Mouse (Mus musculus): ENCODE results near the gene Zscan26.
"Not testable (repeated sequence)": the region's sequence is repeated elsewhere in the genome, so short reads cannot be mapped to it uniquely, and the experiment has no call there.

Zscan26 gene

DNA sequence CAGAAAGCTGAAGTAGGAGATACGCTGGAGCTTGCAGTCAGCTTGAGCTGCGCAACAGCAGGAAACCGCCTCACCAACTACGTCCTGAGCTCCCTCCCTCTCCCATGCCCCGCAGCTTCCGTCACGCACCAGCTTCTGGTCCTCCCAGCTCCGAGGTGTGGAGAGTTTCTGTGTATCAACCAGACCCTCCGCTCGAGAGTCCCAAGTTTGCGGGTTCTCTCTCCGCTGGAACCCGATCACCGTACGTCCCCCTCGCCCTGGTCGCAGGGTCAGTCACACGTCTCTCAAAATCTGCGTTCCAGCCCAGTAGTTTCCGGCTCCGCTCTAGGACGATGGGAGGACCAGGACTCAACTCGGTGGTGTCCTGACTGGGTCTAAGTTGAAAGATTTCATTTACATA lies at the start of gene Zscan26:
Zscan26 (minus strand) TSS at position 282 of the 400 bp plus-strand sequence.
- DNase-seq (ENCODE audit: low read depth, low spot score) = peak; percentile 90

DNA sequence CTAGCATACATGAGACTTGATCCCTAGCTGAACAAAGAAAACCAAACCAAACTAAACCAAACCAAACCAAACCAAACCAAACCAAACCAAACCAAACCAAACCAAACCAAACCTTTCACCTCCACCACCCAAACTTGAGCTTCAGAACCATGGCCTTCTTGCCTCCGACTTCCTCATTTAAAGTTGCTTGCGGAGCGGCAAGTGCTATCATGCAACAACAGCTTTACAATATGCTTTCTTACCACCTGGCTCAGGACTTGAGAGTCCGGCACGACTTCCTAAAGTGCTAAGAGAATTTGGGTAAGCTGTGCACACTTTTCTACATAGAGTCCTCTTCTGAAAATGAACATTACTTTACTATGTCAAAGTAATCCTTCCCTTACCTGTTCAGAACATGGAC lies 48.8 kb upstream of the Zscan26 start:
- DNase-seq (ENCODE audit: low read depth, low spot score) = no peak

DNA sequence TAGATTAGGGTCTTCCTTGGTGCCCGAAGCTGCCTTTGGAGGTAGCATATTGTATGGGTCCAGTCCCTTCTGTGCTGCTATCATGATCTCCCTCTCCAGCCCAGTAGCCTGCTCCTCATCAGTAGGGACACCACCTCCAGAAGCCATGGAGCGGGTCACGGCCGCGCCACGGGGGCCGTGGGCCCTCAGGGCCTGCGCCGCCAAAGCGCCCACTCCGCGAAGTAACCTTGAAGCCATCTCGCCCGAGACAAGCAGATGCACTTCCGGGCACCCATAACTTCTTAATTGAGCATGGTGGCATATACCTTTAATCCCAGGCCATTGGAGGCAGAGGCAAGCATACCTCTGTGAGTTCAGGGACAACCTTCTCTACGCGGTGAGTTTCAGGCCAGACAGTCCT lies 47.7 kb upstream of the Zscan26 start, which contains the start of gene Gm11273:
Gm11273 (minus strand) TSS at position 237 of the 400 bp plus-strand sequence.
- DNase-seq (ENCODE audit: low read depth, low spot score) = not testable (repeated sequence)

DNA sequence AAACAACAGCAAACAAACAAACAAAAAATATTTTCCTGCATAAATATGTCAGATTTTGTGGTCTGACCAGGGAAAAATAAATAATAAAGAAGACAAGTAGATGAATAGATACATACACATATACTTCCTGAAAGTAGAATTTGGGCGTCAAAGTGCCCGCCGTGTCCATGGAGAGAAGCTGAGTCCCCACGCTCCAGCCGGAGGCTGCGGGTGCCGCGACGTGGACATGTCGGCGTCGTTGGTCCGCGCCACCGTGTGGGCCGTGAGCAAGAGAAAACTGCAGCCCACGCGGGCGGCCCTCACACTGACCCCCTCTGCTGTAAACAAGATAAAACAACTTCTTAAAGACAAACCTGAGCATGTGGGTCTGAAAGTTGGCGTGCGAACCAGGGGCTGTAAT lies 41.5 kb upstream of the Zscan26 start, which contains the start of gene AK157302:
AK157302 (plus strand) TSS at position 144 of the 400 bp plus-strand sequence.
- peak; percentile 19 for DNase-seq (ENCODE audit: low read depth, low spot score)

DNA sequence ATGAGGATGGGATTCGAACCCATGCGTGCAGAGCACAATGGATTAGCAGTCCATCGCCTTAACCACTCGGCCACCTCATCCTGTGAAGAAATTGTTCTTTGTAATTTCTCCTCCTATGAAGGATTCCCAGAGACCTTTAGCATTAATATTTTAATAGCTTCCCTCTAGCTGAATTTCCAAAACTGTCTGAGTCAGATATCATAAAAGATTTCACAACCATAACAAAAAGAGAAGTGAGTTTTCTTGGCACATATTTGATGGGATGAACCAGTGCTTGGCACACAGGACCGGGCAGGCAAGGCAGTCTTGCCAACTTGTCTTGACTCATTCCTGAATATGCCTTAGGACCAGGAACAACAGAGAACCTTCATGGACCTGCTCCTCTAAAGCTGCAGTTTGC lies 39.3 kb upstream of the Zscan26 start:
- no peak for DNase-seq (ENCODE audit: low read depth, low spot score)

DNA sequence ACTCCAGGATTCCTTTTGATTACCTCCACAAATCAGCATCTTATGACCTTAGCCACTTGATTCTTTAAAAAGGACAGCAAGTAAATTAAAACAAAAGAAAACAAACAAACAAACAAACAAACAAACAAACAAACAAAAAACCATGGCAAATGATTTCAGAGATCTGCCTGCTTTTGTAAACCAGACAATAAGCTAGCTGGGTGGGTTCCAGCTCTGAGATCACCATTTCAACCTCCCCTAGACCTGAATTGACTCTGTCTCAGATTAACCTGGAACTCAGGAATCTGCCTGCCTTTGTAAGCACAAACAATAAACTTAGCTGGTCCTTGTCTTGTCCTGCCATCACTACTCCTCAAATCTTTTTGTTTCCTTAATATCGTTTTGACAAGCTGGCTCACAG lies 33.4 kb upstream of the Zscan26 start:
- DNase-seq (ENCODE audit: low read depth, low spot score) = peak; percentile 47

DNA sequence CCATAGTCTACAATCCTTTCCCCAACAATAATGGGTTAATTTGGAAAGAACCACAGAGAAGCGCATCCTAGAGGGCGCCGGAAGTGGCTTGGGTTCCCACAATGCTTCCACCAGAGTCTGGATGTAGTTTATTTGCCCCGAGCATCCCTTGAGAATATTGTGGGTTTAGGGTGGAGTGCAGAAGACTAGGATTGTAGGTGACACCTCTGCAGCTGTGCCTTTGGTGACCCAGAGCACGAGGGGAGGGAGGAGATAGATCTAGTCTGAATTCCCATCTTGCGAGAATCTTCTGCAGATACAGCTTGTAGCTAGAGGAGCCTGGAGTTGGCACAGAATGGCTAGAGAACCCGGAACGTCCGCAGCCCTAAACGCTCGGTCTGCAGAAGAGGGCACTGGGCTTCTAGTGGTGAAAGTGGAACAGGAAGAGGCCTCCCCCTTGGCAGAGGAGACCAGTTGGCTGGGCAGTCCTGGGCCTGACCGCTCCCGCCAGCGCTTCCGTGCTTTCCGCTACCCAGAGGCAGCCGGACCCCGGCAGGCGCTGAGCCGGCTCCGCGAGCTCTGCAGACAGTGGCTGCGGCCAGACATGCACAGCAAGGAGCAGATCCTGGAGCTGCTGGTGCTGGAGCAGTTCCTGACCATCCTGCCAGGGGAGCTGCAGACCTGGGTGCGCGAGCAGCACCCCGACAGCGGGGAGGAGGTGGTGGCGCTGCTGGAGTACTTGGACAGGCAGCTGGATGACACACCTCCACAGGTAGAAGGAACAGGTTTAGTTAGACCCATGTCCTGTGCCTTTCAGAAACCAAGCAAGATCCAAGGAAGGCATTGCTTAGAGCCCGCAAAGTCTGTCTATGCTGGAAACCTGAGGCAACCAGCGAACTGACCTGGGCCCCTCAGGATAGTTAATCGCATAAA lies 25.5 kb upstream of the Zscan26 start, which contains the start of the genes Zkscan4 and Gm10065:
Zkscan4 (plus strand) TSS at position 149 of the 912 bp plus-strand sequence.
Gm10065 (minus strand) TSS at position 683 of the 912 bp plus-strand sequence.
- peak; percentile 43 for DNase-seq (ENCODE audit: low read depth, low spot score)

DNA sequence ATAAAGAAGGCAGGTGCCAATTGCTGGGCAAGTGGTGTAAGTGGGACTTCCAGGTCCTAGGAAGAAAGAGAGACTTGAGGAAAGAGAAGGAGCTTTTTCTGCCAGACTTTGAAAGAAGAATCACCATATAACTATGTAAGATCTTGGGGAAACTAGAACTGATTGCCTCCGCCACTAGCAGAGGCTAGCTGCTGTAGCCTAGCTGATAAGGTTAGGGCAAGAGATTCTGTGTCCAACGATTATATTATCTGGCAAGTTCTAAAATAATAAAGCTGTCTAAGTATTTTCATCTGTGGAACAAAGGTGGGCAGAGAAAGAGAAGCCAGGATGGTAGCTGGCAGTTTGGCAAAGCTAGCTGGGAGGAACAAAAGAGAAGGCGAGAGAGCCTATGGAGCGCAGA lies 18.9 kb upstream of the Zscan26 start:
- DNase-seq (ENCODE audit: low read depth, low spot score) = no peak

DNA sequence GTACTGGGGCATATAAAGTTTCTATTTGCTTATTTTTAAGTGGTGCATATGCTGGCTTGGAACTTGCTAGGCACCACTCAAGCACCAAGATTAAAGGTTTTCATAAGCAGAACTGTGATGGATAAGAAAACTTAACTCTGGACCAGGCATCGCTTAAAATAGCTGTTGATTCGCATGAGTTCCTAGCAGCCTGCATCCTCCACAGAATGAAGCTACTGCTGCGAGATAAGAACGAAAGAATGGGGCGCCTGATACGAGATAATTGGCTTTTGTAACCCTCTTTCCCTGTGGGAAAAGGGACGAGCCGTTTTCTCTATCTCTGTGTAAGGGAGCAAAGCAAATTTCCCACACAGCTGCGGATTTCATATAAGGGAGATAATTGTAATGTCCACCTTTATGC lies 15.6 kb upstream of the Zscan26 start:
- no peak for DNase-seq (ENCODE audit: low read depth, low spot score)

DNA sequence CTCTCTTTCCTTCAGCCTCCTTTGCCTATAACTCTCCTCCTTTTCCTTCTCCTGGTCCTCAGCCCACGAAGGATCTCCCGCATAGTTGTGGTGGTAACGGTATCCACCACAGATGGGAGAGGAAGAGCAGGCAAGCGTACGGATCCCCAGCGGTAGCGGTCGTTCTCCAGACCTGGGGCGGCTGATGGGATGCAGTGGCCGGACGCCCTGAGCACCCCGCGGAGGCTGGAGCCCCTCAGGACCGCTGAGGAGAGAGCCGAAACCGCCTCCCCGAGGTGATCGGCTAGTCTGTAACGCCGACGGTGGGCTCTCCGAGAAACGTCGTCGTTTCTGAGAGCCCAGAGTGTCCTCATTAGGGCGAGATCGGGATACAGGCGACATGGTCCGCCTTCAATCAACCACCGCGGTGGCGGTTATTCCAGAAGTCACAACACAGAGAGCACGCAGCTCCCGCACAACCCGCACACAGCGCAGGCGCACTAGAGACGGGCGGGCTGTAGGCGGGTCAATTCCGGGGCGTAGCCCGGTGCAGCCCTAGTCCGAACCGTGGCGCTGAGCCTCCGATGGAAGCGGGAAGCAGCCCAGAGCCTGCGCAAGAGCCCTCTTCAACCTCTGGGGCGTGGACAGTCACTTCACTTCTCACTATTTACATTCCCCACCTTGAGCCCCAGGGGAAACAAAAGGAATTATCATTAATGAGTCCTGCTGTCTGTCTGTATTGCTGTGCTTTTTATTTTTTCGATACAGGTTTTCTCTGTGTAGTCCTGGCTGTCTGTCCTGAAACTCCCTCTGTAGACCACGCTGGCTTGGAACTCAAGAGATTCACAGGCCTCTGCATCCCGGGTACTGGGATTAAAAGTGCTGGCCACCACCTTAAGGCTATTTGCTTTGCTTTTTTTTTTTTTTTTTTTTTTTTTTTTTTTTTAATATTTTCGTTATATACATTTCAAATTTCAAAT lies 14.8 kb upstream of the Zscan26 start, which contains the start of gene Nkapl:
Nkapl (minus strand) TSS at position 449 of the 959 bp plus-strand sequence.
- peak; percentile 93 for DNase-seq (ENCODE audit: low read depth, low spot score)

DNA sequence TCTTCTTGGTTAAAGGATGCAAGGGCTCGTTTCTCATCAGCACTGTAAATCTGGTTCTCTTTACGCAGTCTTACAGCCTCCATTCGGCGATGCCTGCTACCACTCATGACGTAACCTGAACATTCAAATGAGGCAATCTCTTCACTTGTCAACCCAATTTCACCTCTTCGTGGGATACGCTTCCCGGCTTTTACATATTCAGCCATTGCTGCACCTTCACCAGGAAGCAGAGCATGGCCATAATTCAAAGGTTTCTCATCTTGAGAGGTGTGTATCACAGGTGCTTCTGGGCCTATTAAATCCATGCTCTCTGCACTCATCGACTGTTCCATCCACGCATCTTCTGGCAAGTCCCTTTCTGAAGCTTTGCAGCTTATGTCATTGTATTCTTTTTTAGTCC lies 13.8 kb upstream of the Zscan26 start:
- no peak for DNase-seq (ENCODE audit: low read depth, low spot score)

DNA sequence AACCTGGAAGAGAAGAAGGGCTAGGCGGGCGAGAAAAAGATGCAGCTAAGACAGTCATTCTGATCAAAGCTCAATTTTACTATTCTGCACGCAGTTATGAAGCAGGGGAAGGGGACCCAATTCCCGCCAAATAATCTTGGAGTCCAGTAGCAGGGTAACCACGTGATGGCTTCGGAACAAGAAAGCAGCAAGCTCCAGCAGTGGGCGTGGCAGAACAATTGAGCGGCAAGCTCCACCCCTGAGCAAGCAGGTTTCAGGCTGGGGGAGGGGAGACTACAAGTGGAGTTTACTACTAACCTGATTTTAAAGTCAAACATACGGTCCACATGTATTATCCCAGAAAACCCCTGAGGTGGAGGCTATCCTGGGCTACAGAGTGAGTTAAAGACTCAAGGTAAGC lies 9.0 kb upstream of the Zscan26 start:
- DNase-seq (ENCODE audit: low read depth, low spot score) = peak; percentile 71

DNA sequence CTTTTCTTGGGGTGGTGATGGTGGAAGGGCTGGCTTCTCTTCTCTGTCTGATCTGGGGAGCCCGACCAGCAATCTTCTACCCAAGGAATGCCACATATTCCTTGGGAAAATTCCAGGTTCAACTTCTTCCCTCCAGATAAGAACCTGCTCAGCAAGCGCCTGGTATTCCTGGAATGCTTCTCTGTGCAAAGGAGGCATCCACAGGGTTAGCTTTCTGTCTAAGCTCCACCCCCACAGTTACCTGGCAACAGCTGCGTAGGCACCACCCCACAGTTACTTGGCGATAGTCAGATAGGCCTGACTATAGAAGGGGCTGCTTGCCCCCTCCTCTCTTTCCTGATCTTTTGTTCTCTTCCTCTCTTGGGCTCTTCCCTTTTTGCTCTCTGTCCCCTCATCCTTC lies 2.8 kb upstream of the Zscan26 start:
- DNase-seq (ENCODE audit: low read depth, low spot score) = peak; percentile 86

DNA sequence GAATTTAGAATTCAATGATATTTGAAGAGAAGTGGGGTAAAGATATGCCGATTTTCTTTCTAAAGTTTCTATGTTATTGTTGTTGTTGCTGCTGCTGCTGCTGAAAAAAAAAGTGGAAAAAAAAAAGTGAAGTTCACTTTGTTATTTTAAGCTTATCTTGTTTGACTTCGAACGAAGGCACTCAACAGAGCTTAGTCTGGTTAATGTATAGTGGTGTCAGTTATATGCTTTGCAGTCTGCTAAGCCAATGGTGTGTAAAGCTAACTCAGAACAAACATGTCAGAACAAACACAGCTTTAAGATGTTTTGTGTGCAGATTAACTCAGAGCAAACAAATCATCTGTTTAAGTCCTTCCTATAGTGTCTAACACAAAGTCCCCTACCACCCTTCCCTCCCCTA lies 603 bp upstream of the Zscan26 start:
- DNase-seq (ENCODE audit: low read depth, low spot score) = no peak

DNA sequence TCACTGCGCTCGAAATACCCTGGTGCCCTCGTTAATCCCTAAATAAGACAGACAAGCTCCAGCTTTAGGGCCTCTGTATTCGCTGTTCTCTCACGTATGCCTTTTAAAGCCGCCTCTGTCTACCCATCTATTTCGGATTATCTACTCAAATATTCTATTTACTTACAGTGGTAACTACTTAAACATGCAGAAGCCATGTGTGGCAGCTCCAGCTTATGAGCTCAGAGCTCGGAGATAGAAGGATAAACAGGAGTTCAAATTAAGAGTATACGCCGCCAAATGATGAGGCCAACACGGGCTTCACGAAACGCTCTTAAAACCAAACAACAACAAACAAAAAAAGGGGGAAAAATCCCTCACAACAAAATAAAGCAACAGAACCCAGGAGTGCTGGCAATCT lies 488 bp downstream of the Zscan26 start:
- no peak for DNase-seq (ENCODE audit: low read depth, low spot score)

DNA sequence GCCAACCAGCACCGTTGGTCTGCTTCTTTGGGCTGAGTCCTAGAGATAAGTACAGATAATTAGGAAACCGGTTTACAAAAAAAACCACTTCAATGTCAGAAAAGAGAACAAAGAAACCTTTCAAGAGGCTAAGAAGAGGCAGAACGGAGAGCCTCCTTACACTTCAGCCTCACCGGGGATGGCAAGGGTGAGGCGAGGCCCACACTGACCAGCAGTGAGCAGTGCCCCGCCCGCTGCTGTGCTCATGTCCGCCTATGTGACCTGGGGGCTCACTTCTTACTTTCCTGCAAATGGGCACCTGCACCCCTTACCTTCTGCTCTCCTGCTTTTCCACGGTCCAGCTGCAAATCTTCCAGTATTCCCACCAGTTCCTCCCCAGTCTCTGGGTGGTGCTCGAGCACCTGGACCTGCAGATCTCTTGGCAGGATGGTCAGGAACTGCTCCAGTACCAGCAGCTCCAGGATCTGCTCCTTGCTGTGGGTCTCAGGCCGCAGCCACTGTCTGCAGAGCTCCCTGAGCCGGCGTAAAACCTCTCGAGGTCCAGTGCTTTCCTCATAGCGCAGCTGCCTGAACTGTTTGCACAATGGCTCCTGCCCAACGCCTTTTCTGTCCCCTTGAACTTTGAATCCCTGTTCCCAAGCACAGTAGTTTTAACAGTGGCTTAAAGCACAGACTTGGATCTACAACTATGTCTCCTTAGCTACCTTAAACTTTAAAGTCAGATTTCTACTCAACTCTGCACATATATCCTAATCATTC lies 5.5 kb downstream of the Zscan26 start:
- DNase-seq (ENCODE audit: low read depth, low spot score) = no peak

DNA sequence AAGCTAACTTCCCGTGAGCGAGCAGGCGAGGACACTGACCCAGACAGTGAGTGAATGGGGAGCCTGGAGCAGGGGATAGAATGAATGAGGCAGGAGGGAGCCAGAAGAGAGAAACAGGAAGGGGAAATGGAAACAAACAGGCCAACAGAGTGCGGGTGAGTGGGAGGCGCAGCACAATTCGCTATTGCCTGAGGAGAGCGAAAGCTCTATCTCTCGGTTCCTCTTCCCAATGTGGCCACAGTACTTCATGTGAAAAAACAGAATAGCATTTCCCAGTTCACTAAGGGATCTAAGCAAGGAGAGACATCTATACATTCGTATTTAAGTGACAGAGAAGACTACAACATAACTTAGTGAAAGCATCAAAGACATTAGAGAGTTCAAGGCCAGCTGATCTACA lies 6.7 kb downstream of the Zscan26 start:
- DNase-seq (ENCODE audit: low read depth, low spot score) = no peak

DNA sequence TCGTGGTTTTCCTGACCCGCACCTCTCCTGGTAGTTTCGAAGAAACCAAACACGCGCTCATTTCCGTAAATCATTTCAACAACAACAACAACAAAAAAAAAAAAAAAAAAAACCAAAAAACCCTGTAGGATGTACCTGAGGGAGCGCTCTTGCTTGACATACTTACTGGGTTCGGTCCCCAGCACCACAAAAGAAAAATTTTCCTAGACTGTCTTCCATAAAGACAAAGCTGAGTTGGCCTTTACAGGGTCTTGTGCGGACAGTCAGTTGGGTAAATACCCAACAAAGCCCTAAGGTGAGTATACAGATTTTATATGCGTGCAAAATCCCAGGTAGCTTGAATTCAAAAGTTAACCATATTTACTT lies 12.3 kb downstream of the Zscan26 start:
- no peak for DNase-seq (ENCODE audit: low read depth, low spot score)

DNA sequence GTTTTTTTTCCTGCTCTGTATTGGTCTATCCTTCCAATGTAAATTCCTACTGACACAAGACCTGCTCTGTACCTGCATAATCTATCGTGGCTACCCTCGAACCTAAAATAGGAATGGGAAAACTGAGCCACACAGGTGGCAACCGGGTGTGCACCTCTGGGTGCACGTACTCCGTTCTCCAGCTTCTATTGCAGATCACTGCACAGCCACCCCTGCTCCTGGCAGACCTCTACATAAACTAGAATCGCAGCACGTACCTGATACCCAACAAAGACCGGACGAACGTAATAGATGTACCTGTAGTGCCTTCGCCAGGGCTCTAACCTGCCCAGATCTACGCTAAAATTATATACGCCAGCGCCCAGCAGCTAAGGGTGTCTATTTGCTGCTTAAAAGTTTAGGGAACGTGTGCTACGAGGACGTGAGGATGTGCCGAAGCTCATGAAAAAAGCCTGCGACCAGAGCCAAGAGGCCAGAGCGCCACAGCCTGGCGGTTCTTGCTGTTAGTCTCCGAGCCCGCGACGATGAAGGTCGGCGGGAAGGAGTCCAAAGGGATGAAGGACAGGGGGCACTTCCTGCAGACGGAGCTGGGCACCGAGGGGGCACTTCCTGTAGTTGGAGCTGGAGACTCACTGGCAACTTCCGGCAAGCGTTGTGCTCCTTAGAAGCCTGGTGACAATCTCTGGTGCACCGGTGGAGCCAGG lies 12.9 kb downstream of the Zscan26 start, which contains the start of gene Pgbd1:
Pgbd1 (minus strand) TSS at position 556 of the 704 bp plus-strand sequence.
- peak; percentile 84 for DNase-seq (ENCODE audit: low read depth, low spot score)

DNA sequence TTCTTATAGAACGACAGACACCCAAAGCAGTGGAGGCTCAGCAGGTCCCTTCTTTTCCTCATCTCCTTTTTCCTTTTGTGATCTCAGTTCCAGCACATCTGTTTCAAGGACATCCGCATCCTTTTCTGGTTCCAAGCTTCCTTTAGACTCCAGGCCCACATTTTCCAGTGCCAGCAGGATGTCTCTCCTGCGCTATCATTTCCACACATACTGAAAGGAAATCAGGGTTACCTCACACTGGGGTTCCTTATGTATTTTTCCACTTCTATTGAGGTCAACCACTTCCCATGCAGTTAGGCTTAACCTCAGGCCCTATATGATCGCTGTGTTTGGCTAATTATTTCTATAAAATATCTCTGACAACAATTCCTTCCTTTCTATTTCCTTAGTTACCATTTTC lies 18.1 kb downstream of the Zscan26 start:
- DNase-seq (ENCODE audit: low read depth, low spot score) = no peak

All from ES-CJ7 (cell line).